Mouse (Mus musculus): ENCODE data around the gene Ndufv1.

DNA sequence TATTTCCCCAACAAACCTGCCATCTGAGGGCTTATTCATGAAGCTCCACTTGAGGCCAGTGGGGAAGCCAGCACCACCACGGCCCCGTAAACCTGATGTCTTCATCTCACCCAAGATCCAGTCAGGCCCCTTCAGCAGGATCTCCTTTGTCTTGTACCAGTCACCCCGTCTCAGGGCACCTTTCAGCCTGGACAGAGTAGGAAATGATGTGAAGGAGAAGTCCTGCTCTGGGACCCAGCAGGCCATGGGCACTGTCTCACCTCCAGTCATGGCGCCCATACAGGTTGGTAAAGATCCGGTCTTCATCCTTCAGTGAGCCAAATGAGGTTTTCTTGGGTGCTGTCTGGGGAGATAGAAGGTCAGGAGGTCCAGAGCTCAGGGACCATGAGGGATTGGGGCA lies 1.5 kb downstream of the Ndufv1 start:
- no peak for TF ChIP-seq CTCF (IDR thresholded peaks at IDR 0.05; ENCODE audit: low read depth)
- TF ChIP-seq EP300 (optimal IDR thresholded peaks at IDR 0.05), result no peak
